ENCODE assay signal across 16 mouse cellular contexts in genomic region chr6:107350503-107350902, GRCm38 (mm10).
"Had no signal": no experiment of that assay in that cellular context is flagged by ENCODE, and none has a peak within 500 bp of the region (broad histone marks: within the 10 kb centered on the region; RNA-seq: fewer than 3 reads in every experiment).

No protein-coding gene starts in this region.

- H3K4me2 ChIP-seq: liver, embryonic 11.5 days; liver, embryonic 15.5 days; midbrain, embryonic 13.5 days; neural tube, embryonic 13.5 days had no signal

- H3K27ac ChIP-seq: kidney, postnatal 0 days; liver, embryonic 15.5 days; midbrain, embryonic 13.5 days; neural tube, embryonic 13.5 days had no signal

- DNase-seq: kidney, adult 9 months; kidney, postnatal 36 days; layer of hippocampus, postnatal 36 days; lung, adult 2 months; lung, postnatal 36 days; retina, postnatal 1 day; right cerebral cortex, postnatal 4 days; spleen, adult 18-20 months; thymus, adult 18-20 months; thymus, postnatal 14 days had no signal

- H3K27me3 ChIP-seq: liver, embryonic 15.5 days; midbrain, embryonic 13.5 days; neural tube, embryonic 13.5 days had no signal

- H3K36me3 ChIP-seq: liver, embryonic 15.5 days; midbrain, embryonic 13.5 days; neural tube, embryonic 13.5 days had no signal

- H3K4me1 ChIP-seq: liver, embryonic 15.5 days; midbrain, embryonic 13.5 days; neural tube, embryonic 13.5 days had no signal

- ATAC-seq: lung, postnatal 0 days; midbrain, embryonic 13.5 days had no signal

- H3K4me3 ChIP-seq: liver, embryonic 15.5 days; midbrain, embryonic 13.5 days; neural tube, embryonic 13.5 days had no signal

- H3K9ac ChIP-seq: liver, embryonic 15.5 days; midbrain, embryonic 13.5 days; neural tube, embryonic 13.5 days had no signal

- H3K9me3 ChIP-seq: liver, embryonic 15.5 days; midbrain, embryonic 13.5 days; neural tube, embryonic 13.5 days had no signal
